Mouse (Mus musculus) heart, embryonic 16.5 days (tissue): ENCODE results near the gene Sept8. TPM values are rescaled to one million over a fixed set of nuclear protein-coding genes. Genes with fewer than 3 reads are reported as not detected.

Experiments
- ATAC-seq: fragments of 200-750 bp; cut with Nextera tagmentation; replicated peaks from 2 replicates; pipeline ENCODE4 v1.8.0; 2017; ENCODE audit warnings: moderate number of reproducible peaks; ENCODE audit not compliant: insufficient read depth, low FRiP score; ENCODE audit errors: extremely low read depth
- H3K27ac ChIP-seq: fragments of 300-500 bp; sonication (generic); 2 replicates; pipeline ENCODE4 v1.5.1; 2014; ENCODE audit warnings: mild to moderate bottlenecking, low read length, control low read depth, moderate library complexity
- H3K27me3 ChIP-seq: fragments of 300-500 bp; sonication (generic); 2 replicates; pipeline ENCODE4 v1.6.1; 2014; ENCODE audit warnings: low read length, mixed read lengths; ENCODE audit not compliant: control insufficient read depth, insufficient read depth
- H3K36me3 ChIP-seq: fragments of 300-500 bp; sonication (generic); 2 replicates; pipeline ENCODE4 v1.6.1; 2014; ENCODE audit not compliant: control insufficient read depth, insufficient read depth
- H3K4me1 ChIP-seq: fragments of 300-500 bp; sonication (generic); 2 replicates; pipeline ENCODE4 v1.6.1; 2014; ENCODE audit warnings: low read length, mixed read lengths; ENCODE audit not compliant: control insufficient read depth, insufficient read depth
- H3K4me2 ChIP-seq: fragments of 300-500 bp; sonication (generic); 2 replicates; pipeline ENCODE4 v1.6.1; 2014; ENCODE audit warnings: low read depth, mild to moderate bottlenecking, control low read depth, low read length
- H3K4me3 ChIP-seq: fragments of 300-500 bp; sonication (generic); 2 replicates; pipeline ENCODE4 v1.5.1; 2014; ENCODE audit warnings: mild to moderate bottlenecking, control low read depth, low read length
- H3K9ac ChIP-seq: fragments of 300-500 bp; sonication (generic); 2 replicates; pipeline ENCODE4 v1.6.1; 2014; ENCODE audit warnings: low read length, control low read depth
- H3K9me3 ChIP-seq: fragments of 300-500 bp; sonication (generic); replicated peaks from 2 replicates; pipeline ENCODE4 v1.6.1; 2016; ENCODE audit warnings: low read length; ENCODE audit not compliant: control insufficient read depth
- WGBS: fragments of 180-500 bp; shearing (Covaris S2); extraction: QIAGEN DNeasy Blood & Tissue Kit; methylation state at CpG from one replicate; pipeline ENCODE4 v1.1.7; 2014; 5-methylcytosine and 5-hydroxymethylcytosine counted together
- polyA plus RNA-seq: library from polyadenylated mRNA; unstranded; fragments of >200 nt; fragmentation: Nextera tagmentation; extraction: Ambion mirVana; gene quantifications from 2 replicates; pipeline ENCODE4 v1.2.1, GENCODE M21; 2015

Sept8 gene
- polyA plus RNA-seq, 1 experiment from 2014 or later, result 22.9 TPM

DNA sequence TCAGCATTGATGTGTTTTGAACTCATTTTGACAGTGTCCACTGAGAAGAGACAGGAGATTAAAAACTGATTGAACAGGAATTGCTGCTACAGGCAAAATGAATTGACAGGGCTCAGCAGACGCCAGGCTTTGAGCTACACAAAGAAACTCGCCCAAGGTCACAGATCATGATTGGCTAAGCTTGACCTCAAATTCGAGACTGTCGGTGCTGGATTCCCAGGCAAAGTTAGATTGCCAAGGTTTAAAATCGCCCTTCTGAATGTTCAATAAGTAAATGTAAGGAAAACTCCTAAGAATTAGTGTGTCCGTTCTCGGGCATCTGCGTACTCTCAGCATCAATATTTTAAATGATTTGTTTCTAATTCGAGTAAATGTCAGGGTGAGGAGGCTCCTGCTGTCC, 29.6 kb upstream of the Sept8 start:
- H3K27ac ChIP-seq, result no peak overlapping the region

DNA sequence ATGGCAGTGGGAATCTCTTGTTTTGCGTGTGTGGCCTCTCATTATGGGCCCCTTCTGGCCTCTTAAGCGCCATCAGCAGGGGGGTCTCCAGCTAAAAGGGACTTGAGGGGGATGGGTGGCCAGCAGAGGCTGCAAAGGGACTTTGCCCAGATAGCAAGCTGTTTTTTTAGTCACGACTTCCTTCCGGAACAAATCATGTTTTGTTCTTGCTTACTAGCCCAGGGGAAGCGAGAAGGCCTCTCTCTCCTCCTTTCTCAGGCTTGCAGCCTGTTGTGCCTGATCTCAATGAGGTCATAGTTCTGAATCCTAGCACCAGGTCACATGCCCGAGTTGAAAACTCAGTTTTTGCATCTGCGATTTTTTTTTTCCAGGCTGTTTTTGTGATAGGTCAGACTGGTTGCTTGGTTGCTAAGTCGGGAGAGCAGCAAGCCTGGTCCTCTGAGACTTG, 27.1 kb upstream of the Sept8 start:
- H3K27me3 ChIP-seq, result peaks cover 2% of the 10 kb centered on the region; the same call in 1 of the 2 replicates
- 31% methylated on average over 8 of the region's 8 CpGs for WGBS
- H3K4me3 ChIP-seq, result no peak overlapping the region
- 0 out of 2 replicates have a peak, but pooled peaks cover 2% of the 10 kb centered on the region for H3K9me3 ChIP-seq
- H3K27ac ChIP-seq, result peak overlapping the region; percentile 4; the same call in 1 of the 2 replicates
- no peaks in the 10 kb centered on the region for H3K36me3 ChIP-seq
- peak overlapping the region; percentile 1; the same call in 1 of the 2 replicates for H3K9ac ChIP-seq
- peaks cover 5% of the 10 kb centered on the region for H3K4me1 ChIP-seq
- ATAC-seq, result no peak
- H3K4me2 ChIP-seq, result no peak overlapping the region

More for the DNA sequence above, 29.6 kb upstream of the Sept8 start:
- Histone ChIP-seq H3K9me3 (0 out of 2 replicates have a peak, but pooled peaks cover 2% of the 10 kb centered on the region), H3K4me2 (no peak overlapping the region), H3K9ac (no peak overlapping the region), H3K4me1 (peaks cover 6% of the 10 kb centered on the region), H3K4me3 (no peak overlapping the region), H3K27me3 (peaks cover 5% of the 10 kb centered on the region), H3K36me3 (no peaks in the 10 kb centered on the region)
- ATAC-seq, result no peak
- 89% methylated on average over 9 of the region's 9 CpGs for WGBS

DNA sequence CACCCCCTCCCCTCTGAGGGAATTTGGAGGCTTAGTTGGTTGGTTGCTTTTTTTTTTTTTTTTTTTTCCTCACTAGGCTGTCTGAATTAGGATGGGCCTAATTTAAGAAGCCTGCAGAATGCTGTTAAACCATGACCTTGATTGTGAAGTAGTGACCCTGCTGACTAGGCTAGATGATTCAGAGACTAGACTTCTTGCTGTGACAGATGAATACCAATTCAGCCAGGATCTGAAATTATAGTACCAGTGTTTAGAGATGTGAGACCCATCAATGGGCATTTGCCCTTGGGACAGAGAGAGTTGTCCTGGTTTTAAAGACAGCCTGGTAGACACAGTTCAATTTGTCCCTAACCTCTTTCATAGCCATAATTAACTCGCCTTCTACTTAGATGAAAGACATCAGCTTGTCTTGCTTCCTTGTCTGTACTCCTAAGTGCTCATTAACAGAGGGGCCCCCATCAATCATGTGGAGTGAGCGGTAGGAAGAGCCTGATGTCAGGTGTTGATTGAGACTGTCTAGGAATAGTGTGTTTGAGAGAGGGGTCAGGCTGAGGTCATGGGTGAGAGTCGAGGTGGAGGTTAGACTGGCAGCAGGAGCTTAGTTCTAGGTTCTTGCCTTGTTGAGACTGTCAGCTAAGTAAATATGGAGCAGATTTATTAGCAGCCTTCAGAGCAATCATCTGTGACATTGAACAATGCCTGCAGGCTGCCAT, 25.7 kb upstream of the Sept8 start:
- H3K36me3 ChIP-seq, result no peaks in the 10 kb centered on the region
- no peak overlapping the region for H3K4me2 ChIP-seq
- no peak for ATAC-seq
- no peak overlapping the region for H3K27ac ChIP-seq
- no peaks in the 10 kb centered on the region for H3K4me1 ChIP-seq
- no peaks in the 10 kb centered on the region for H3K27me3 ChIP-seq
- 0 out of 2 replicates have a peak, but pooled peaks cover 2% of the 10 kb centered on the region for H3K9me3 ChIP-seq
- no peak overlapping the region for H3K9ac ChIP-seq
- no peak overlapping the region for H3K4me3 ChIP-seq
- WGBS, result 38% methylated on average over 3 of the region's 3 CpGs

DNA sequence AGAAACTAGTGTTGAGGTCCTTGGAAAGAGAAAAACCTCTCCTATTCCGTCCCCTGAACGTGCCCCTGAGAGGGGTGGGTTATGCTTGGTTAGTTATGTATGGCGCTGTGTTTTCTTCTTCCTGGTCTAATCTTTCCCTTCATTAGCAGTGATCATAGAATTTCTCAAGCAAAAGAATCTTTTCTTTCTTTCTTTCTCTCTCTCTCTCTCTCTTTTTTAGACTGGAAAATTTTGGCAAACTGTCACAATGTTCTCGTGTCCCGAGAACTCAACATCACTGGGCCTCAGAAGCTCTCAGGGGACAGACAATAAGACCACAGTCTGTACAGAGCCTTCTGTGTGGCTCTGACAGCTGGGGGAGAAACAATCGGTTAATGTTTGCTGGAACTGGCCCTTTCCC, 23.6 kb upstream of the Sept8 start:
- no peak for ATAC-seq

DNA sequence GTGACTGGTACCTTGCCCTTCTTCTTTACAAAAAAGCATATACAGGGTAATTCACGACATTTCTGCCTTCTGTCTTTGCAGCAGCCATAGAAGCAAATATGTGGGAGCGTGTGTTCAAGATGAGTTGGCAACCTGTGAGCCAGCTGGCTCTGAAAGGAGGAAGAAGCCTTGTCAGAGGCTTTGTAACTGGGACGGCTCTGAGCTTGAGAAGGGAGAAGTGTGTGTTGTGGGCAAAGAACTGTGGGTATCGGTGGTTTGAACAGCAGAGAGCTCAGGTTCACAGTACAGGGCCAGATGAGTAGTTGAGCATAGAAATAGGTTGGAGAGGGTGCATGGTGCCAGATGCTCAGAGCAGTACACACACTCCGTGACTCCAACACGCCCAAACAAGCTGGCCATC, 22.1 kb upstream of the Sept8 start:
- ATAC-seq, result peak; percentile 41; the same call in 1 of the 2 replicates
- H3K9me3 ChIP-seq, result no peaks in the 10 kb centered on the region
- no peaks in the 10 kb centered on the region for H3K4me1 ChIP-seq
- no peaks in the 10 kb centered on the region for H3K36me3 ChIP-seq
- WGBS, result 65% methylated on average over 6 of the region's 6 CpGs
- no peak overlapping the region for H3K4me3 ChIP-seq
- H3K27me3 ChIP-seq, result no peaks in the 10 kb centered on the region
- no peak overlapping the region for H3K4me2 ChIP-seq
- H3K27ac ChIP-seq, result no peak overlapping the region
- H3K9ac ChIP-seq, result no peak overlapping the region

More for the DNA sequence above, 23.6 kb upstream of the Sept8 start:
- Histone ChIP-seq H3K4me3 (no peak overlapping the region), H3K4me1 (no peaks in the 10 kb centered on the region), H3K36me3 (no peaks in the 10 kb centered on the region), H3K27me3 (no peaks in the 10 kb centered on the region), H3K9me3 (no peaks in the 10 kb centered on the region), H3K27ac (peak overlapping the region; percentile 26), H3K9ac (no peak overlapping the region), H3K4me2 (no peak overlapping the region)
- 56% methylated on average over 6 of the region's 6 CpGs for WGBS

DNA sequence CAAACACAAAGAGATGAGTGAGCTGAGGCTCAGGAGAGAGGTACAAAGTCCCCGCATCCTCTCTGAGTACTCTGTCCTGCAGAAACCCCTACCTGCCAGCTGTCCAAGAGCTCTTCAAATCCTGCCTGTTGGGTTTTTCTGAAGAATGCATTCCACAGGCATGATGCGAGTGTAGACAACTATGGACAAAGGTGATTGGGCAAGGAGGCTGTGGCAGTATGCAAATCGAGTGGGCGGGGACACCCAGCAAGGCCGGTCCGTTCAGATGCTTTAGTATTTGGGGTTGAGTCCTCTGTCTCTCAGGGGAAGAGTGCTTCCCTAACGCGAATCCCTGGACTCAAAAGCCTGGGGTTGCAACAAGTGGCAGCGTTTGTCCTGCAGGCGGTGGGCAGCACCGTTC, 18.5 kb upstream of the Sept8 start:
- no peaks in the 10 kb centered on the region for H3K27me3 ChIP-seq
- 7% methylated on average over 11 of the region's 11 CpGs for WGBS
- H3K4me1 ChIP-seq, result no peaks in the 10 kb centered on the region
- peak overlapping the region; percentile 17; the same call in 1 of the 2 replicates for H3K4me2 ChIP-seq
- no peak overlapping the region for H3K9ac ChIP-seq
- no peaks in the 10 kb centered on the region for H3K36me3 ChIP-seq
- no peak overlapping the region for H3K27ac ChIP-seq
- H3K9me3 ChIP-seq, result no peaks in the 10 kb centered on the region
- no peak for ATAC-seq
- H3K4me3 ChIP-seq, result no peak overlapping the region

DNA sequence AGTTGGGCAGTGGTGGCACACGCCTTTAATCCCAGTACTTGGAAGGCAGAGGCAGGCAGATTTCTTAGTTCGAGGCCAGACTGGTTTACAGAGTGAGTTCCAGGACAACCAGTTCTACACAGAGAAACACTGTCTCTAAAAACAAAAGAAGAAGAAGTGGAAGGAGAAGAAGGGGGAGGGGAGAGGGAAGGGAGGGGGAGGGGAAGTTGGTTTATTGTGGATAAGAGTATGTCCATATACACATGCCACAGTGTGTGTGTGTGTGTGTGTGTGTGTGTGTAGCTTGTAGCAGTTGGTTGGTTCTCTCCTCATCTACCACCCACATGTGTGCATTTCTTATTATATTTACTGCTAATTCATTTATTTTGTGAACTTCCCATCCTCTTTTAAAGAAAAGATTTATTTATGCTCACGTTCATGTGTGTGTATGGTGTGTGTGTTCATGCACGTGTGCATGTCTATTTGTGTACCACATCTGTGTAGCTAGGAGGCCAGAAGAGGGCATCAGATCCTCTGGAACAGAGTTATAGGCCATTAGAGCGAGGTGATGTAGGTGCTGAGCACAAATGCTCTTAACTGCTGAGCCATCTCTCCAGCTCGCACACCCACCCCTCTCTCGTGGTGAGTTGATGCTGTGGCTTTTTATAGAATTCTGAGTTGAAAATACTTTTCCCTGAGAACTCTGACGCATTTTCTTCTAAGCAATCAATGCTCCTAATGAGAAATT, 16.9 kb upstream of the Sept8 start:
- H3K4me2 ChIP-seq, result no peak overlapping the region
- no peak overlapping the region for H3K27ac ChIP-seq
- H3K36me3 ChIP-seq, result no peaks in the 10 kb centered on the region
- no peak overlapping the region for H3K4me3 ChIP-seq
- H3K27me3 ChIP-seq, result no peaks in the 10 kb centered on the region
- H3K4me1 ChIP-seq, result no peaks in the 10 kb centered on the region
- H3K9ac ChIP-seq, result no peak overlapping the region
- no peak for ATAC-seq
- no peaks in the 10 kb centered on the region for H3K9me3 ChIP-seq
- WGBS, result 70% methylated on average over 8 of the region's 8 CpGs

DNA sequence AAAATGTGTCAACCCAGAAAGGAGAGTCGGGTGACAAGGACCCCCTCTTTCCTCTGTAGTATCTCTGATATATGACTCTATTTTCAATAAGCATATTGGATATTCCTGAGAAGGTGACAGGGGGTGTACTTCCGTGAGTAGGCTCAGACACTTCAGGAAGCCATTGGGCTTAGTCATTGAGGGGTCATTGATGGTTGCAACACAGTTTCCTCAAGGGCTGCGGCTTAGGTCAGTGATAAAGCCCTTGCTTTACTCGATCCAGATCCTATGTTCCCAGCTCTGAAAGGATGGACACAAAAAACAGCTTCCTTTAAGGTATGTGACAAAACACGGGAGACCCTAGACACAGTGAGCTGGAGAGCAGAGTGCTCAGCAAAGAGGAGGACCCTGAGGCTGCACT, 15.3 kb upstream of the Sept8 start:
- no peaks in the 10 kb centered on the region for H3K4me1 ChIP-seq
- ATAC-seq, result no peak
- H3K9ac ChIP-seq, result no peak overlapping the region
- no peaks in the 10 kb centered on the region for H3K36me3 ChIP-seq
- no peak overlapping the region for H3K4me3 ChIP-seq
- H3K27me3 ChIP-seq, result no peaks in the 10 kb centered on the region
- H3K27ac ChIP-seq, result no peak overlapping the region
- no peaks in the 10 kb centered on the region for H3K9me3 ChIP-seq
- no peak overlapping the region for H3K4me2 ChIP-seq
- 64% methylated on average over 5 of the region's 5 CpGs for WGBS

DNA sequence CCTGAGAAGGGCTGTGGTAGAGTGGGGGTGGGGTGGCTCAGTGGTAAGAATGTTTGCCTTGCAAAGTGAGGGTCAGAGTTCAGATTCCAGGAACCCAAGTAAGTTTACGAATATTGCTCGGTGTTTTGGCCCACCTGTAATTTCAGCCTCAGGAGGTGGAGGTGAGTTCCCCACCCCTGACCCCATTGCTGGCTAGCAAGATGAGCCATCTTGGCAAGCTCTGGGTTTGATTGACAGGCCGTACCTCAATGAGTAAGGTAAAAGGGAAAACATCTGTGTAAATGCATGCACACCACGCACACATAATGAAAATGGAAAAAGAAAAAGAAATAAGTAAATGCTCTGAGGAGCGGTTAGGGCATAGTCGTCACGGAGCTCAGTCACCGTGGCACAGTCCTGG, 14.7 kb upstream of the Sept8 start:
- no peaks in the 10 kb centered on the region for H3K36me3 ChIP-seq
- no peak overlapping the region for H3K9ac ChIP-seq
- H3K27ac ChIP-seq, result no peak overlapping the region
- WGBS, result 90% methylated on average over 8 of the region's 8 CpGs
- no peaks in the 10 kb centered on the region for H3K27me3 ChIP-seq
- H3K4me2 ChIP-seq, result no peak overlapping the region
- H3K4me3 ChIP-seq, result no peak overlapping the region
- H3K4me1 ChIP-seq, result no peaks in the 10 kb centered on the region
- ATAC-seq, result no peak
- no peaks in the 10 kb centered on the region for H3K9me3 ChIP-seq
